Mouse (Mus musculus) B cell, adult 62 days (primary cell): ENCODE results near the gene Wdr5. TPM values are rescaled to one million over a fixed set of nuclear protein-coding genes. Genes with fewer than 3 reads are reported as not detected.

ENCODE experiments used
- total RNA-seq: library from RNA; stranded (reverse); gene quantifications from 4 replicates; pipeline ENCODE4 v1.2.4, GENCODE M21; 2023

Gene Wdr5
- total RNA-seq, result 37.8 to 44.9 TPM (median 40.7 TPM) in 4 replicates

GRCm38 (mm10) chr2:27514639-27515328 is at the start of gene Wdr5:
Wdr5 (plus strand) TSS chr2:27515157.

GRCm38 (mm10) chr2:27507562-27507961 is 7.4 kb upstream of the Wdr5 start, which contains the start of gene Brd3:
Brd3 (minus strand) TSS chr2:27507662.

Other genes starting within 250 kb of the Wdr5 start
- 160 to 178 TPM (median 166 TPM) in 4 replicates for gene Vav2, start 88.1 kb upstream of the Wdr5 start, total RNA-seq
- gene Brd3os, start 72.8 kb upstream of the Wdr5 start, total RNA-seq, result 1.3 TPM in 1 of 4 replicates, not detected in the others
- 40.6 to 45.5 TPM (median 43.9 TPM) in 4 replicates for gene Brd3, start 7.5 kb upstream of the Wdr5 start, total RNA-seq
- 2.0 to 3.2 TPM (median 2.2 TPM) in 4 replicates for gene Rxra, start 161.3 kb downstream of the Wdr5 start, total RNA-seq